Mouse (Mus musculus): ENCODE results near the gene Slc39a3.
A peak's percentile ranks its signal among the peaks of the same experiment; 100 is the strongest.
"Not testable (repeated sequence)": the region's sequence is repeated elsewhere in the genome, so short reads cannot be mapped to it uniquely, and the experiment has no call there.

Slc39a3 gene

GRCm38 (mm10) chr10:81050645-81051044 is 13.4 kb upstream of the Slc39a3 start:
- DNase-seq (ENCODE audit: low spot score in 2 of 2), result no peak

DNA sequence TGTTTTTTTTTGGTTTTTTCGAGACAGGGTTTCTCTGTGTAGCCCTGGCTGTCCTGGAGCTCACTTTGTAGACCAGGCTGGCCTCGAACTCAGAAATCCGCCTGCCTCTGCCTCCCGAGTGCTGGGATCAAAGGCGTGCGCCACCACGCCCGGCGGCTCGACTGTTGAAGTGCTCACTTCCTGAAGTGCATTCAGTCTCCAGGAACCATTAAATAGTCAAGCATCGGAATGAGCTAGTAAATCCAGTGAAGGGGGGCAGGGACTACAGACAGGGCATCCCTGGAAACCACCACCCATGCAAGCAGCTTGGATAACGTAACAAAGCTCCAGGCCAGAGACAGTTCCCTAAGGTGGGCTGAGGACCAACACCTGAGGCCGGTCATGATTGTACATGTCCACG is 8.0 kb upstream of the Slc39a3 start:
- DNase-seq (ENCODE audit: low spot score in 2 of 2), result not testable (repeated sequence)

DNA sequence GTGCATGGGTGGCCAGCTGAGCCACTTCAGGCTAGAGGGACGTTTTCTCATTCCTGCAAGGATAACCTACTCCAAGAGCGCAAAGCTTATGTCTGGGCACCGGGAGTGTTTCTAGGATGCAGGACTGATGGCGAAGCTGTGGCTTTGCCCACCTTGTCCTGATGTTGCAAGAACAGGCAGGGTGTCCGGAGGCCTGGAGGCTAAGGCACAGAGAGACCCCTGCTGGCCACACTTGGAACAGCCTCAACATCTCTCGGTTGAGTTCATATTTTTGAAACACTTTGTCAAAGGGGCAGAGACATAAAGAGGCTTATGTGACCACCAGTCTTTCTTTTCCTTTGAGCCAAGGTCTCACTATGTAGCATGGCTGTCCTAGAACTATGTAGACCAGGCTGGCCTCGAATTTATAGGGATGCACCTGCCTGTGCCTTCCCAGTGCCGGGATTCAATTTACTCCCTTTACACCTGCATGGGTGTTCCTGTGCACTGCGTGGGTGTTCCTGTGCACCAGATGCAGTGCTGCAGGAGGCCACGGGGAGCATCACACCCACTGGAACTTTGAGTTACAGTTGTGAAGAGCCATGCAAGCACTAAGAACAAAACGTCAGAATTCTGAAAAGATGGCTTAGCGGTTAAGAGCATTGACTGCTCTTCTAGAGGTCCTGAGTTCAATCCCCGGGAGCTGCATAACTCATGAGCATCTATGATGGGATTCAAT is 4.4 kb upstream of the Slc39a3 start:
- DNase-seq (ENCODE audit: low spot score in 2 of 2), result peak in 1 of 2 experiments; percentile 51

DNA sequence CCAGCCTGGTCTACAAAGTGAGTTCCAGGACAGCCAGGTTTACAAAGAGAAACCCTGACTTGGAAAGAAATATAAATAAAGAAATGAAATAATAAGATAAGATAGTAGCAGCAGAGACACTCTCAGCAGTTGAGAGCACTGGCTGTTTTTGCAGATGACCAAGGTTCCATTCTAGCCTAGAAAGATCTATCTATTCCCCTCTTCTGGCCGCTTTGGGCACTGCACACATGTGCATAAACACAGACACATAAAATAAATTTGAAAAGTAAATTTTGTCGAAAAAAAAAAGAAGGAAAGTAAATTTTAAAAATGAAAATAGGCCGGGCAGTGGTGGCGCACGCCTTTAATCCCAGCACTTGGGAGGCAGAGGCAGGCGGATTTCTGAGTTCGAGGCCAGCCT is 975 bp downstream of the Slc39a3 start:
- DNase-seq (ENCODE audit: low spot score in 2 of 2), result no peak

DNA sequence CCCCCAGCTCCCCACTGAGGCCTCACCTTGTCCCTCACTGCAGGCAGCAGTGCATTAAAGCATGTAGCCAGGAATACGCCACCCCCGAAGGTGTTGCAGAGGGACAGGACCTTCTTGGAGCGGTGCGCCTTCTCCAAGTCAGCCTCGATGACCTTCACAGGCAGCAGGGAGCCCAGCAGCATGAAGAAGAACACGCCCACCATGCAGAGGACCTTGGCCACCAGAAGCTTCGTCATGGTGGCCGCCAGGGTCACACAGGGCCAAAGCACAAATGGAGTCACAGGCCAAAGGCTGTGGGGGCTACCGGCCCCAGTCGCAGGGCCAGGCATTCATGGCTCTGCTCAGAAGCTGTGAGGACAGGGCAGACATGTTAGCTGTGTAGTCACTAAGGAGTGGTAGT is 3.6 kb downstream of the Slc39a3 start:
- DNase-seq (ENCODE audit: low spot score in 2 of 2), result no peak

- no peak for DNase-seq (ENCODE audit: low spot score in 2 of 2)
Observed at GRCm38 (mm10) chr10:81029031-81029430, 8.2 kb downstream of the Slc39a3 start.

DNA sequence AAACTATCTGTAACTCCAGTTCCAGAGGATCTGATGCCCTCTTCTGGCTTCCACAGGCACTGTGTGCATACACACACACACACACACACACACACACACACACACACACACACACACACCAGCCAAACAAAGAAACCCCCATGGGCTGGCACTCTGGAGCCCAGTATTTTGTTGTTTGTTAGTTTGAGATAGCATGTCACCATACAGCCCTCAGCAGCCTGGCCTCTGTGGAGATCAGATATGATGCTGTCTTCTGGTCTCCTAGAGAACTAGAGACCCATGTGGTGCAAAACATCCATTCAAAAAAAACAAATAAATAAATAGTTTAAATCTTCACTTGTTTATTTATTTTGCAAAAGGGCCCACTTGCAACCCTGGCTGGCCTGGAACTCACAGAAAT is 9.0 kb downstream of the Slc39a3 start:
- no peak for DNase-seq (ENCODE audit: low spot score in 2 of 2)

DNA sequence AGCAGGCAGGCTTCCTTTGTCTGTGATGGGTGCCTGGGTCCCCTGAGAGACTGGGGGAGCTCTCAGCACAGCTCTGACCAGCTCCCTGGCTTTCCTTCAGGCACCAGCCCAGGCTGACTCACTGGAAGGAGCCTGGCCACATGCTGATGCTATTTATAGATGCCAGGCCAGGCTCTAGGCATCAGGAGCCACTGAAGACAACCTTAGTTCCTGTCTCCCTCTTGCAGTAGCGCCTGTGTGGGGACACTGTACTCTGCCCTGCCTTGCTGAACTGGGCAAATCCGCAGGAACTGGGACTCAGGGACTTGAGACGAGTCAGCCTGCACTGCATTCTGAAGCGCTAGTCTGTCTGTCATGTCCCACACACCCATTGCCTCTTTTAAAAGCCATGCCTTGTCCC is 9.9 kb downstream of the Slc39a3 start:
- DNase-seq (ENCODE audit: low spot score in 2 of 2), result no peak

- DNase-seq (ENCODE audit: low spot score in 2 of 2), result no peak
Observed at GRCm38 (mm10) chr10:81026857-81027256, 10.4 kb downstream of the Slc39a3 start.

GRCm38 (mm10) chr10:81025639-81026275 is 11.5 kb downstream of the Slc39a3 start, which contains the start of gene Diras1:
Gene Diras1 (minus strand): TSS chr10:81025662.
- DNase-seq (ENCODE audit: low spot score in 2 of 2), result no peak

- DNase-seq (ENCODE audit: low spot score in 2 of 2), result no peak
Observed at GRCm38 (mm10) chr10:81025047-81025621, 12.1 kb downstream of the Slc39a3 start.

GRCm38 (mm10) chr10:81024346-81024937 is 12.8 kb downstream of the Slc39a3 start:
- DNase-seq (ENCODE audit: low spot score in 2 of 2), result no peak

GRCm38 (mm10) chr10:81022744-81023143 is 14.5 kb downstream of the Slc39a3 start:
- DNase-seq (ENCODE audit: low spot score in 2 of 2), result no peak

DNA sequence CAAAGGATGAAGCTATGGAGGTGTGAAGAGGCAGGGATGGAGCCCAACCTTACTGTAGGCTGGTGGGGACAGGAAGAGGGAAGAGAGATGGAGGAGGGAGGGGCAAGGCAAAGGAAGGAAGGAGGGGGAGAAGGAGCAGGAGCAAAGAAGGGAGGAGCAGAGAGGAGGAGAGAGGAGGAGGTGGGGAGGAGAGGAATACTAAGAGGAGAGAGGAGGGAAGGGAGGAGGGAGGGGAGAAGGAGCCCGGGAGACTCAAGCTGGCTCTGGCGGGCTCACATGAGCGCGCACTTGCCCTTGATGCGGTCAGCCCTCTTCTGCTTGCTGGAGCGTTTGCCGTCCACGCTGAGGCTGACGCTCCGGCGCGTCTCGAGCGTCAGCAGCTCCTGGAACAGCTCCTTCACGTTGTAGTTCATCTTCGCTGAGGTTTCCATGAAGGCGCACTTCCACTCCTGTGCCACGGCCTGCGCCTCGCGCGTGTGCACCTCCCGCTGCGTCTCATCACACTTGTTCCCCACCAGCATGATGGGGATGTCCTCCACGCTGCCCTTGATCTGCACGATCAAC is 15.6 kb downstream of the Slc39a3 start:
- no peak for DNase-seq (ENCODE audit: low spot score in 2 of 2)

DNA sequence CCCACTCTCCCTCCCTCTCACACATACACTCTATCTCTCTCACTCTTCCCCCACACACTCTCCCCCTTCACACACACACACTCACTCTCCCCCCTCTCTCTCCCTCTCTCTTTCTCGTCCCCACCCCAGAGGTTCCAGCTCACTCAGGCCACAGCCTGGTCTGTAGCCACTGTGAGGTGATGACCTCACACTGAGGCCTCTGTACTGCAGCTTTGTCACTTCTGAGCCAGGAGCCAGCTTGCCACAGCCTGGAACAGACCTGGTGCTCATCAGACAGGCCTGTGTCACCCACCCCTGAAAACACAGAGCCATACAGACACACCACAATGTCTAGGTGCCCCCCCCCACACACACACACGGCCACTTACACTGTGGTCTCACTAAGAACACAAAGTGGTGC is 17.0 kb downstream of the Slc39a3 start:
- DNase-seq (ENCODE audit: low spot score in 2 of 2), result no peak

DNA sequence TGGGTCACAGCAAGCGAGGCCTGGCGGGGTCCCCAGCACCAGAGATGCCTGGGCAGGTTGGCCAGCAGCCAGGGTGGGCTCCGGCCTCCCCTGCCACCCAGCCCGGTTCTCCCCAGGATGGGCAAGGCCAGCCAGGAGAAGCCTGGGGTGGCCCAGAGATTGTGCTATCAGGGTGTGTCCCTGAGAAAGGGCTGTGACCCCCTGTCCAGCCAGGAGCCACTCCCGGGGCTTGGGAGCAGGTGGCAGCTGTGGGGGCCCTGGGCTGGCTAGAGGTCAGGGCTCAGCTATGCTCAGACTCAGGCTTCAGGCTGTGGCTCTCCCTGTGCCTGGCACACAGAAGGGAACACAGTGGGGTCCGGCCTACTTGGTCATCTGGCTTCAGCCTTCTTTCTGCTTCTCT is 17.5 kb downstream of the Slc39a3 start:
- no peak for DNase-seq (ENCODE audit: low spot score in 2 of 2)

DNA sequence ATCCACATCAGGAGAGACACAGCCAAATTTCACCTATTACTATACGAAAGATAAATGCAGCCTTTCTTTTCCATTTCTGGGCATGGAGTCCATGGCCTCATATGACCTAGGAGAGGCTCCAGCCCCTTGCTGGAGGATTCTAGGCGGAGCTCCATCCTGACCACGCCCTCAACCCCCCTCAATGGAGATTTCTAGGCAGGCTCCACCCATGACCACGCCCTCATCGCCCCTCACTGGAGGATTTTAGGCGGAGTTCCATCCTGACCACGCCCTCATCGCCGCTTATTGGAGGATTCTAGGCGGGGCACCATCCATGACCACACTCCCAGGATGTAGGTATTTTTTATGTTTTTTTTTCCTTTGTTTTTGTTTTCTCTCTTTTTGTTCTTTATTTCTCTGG is 18.9 kb downstream of the Slc39a3 start:
- DNase-seq (ENCODE audit: low spot score in 2 of 2), result no peak

- DNase-seq (ENCODE audit: low spot score in 2 of 2), result no peak
Observed at GRCm38 (mm10) chr10:81016645-81017044, 20.6 kb downstream of the Slc39a3 start.

- no peak for DNase-seq (ENCODE audit: low spot score in 2 of 2)
Observed at GRCm38 (mm10) chr10:81015666-81016065, 21.6 kb downstream of the Slc39a3 start.

DNA sequence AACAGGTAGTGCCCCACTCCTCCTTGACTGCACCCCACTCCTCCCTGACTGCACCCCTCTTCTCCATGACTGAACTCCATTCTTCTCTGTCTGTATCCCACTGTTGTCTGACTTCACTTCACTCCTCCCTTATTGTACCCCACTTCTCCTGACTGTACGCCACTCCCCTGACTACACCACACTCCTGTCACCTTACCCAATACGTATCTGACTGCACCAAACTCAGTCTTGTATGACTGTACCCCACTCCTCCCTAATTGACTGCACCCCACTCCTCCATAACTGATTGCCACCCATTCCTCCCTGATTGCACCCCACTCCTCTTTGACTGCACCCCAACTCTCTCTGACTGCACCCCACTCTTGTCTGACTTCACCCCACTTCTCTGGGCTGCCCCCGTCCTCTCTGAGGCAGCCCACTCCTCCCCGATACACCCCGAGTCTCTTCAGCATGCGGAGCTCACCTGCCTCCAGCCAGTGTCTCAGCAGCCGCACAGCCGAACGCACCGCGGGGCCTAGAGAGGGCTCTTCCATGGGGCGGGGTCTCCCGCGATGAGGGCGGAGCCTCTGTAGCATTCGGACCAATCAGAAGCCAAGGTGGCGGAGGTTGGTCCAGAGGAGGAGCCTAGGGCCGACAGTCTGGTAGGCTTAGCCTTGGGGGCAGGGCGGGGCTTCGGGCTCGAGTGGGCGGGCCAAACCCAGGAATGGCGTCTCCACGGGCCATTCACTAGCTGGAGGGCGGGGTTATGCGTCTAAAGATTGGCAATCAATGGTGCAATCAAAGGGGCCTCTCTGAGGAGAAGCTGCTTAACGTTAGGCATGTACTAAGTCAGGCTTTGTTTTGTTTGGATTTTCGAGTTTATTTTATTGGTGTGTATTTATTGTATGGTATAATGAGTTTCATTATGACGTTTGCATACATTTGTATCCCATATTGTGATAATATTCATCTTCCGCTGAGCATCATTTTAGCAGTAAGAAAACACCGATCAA is 22.5 kb downstream of the Slc39a3 start, which contains the start of gene Gng7:
TSS of gene Gng7 (minus strand) at position 553 of the 992 bp plus-strand sequence.
- peak; percentile 96 to 97 for DNase-seq (ENCODE audit: low spot score in 2 of 2)

GRCm38 (mm10) chr10:81010851-81011250 is 26.4 kb downstream of the Slc39a3 start:
- DNase-seq (ENCODE audit: low spot score in 2 of 2), result no peak
